Mouse (Mus musculus) lung, adult 2 months (tissue): ENCODE measurements around the gene Olfr1113. TPM values are rescaled to one million over a fixed set of nuclear protein-coding genes. Genes with fewer than 3 reads are reported as not detected.
"Not testable (repeated sequence)": the region's sequence is repeated elsewhere in the genome, so short reads cannot be mapped to it uniquely, and the experiment has no call there.

ENCODE experiments used
- DNase-seq: peaks from one replicate; pipeline ENCODE4 v3.0.0; 2022
- H3K4me1 ChIP-seq: fragments of 200-500 bp; 2 replicates; pipeline ENCODE4 v1.6.1; 2011; ENCODE audit warnings: low read length; ENCODE audit not compliant: control insufficient read depth, insufficient read depth
- H3K4me3 ChIP-seq: fragments of 200-500 bp; replicated peaks from 2 replicates; pipeline ENCODE3; 2011; ENCODE audit warnings: low read depth, mild to moderate bottlenecking, control low read depth, low read length; ENCODE audit errors: extremely low read depth
- CTCF ChIP-seq: fragments of 200-500 bp; IDR thresholded peaks from 2 replicates; pipeline ENCODE4 v1.5.1; 2011; ENCODE audit warnings: mild to moderate bottlenecking, low read length, control low read depth; ENCODE audit not compliant: insufficient read depth
- POLR2A ChIP-seq: fragments of 200-500 bp; IDR thresholded peaks from 2 replicates; pipeline ENCODE4 v1.6.1; 2011; ENCODE audit warnings: low read depth, mild to moderate bottlenecking, control low read depth, low read length, borderline replicate concordance; ENCODE audit errors: extremely low read depth
- WGBS: fragments of 180-500 bp; shearing (Covaris S2); methylation state at CpG from one replicate; pipeline ENCODE4 v1.1.7; 2018; 5-methylcytosine and 5-hydroxymethylcytosine counted together
- polyA plus RNA-seq: library from polyadenylated mRNA; depleted of rRNA; stranded (reverse); fragments of >200 nt; gene quantifications from 2 replicates; pipeline ENCODE4 v1.2.3, GENCODE M21; 2012; rRNA removed

The Olfr1113 gene
- polyA plus RNA-seq = not detected in 2 replicates

- H3K4me3 ChIP-seq = no peak within 1 kb of the TSS
- no peaks in the 10 kb centered on the region for H3K4me1 ChIP-seq
- DNase-seq = no peak
- WGBS = 73% methylated on average over 2 of the region's 2 CpGs
- TF ChIP-seq CTCF (no peak), POLR2A (no peak)
Observed at GRCm38 (mm10) chr2:87208670-87209069, at the start of gene Olfr1113. TSS of gene Olfr1113 (plus strand) at chr2:87208970.

GRCm38 (mm10) chr2:87167731-87168130 lies 41.0 kb upstream of the Olfr1113 start:
- not testable (repeated sequence) for H3K4me1 ChIP-seq, H3K4me3 ChIP-seq, DNase-seq
- WGBS = 66% methylated on average over 2 of the region's 2 CpGs

- H3K4me1 ChIP-seq = no peaks in the 10 kb centered on the region
- TF ChIP-seq CTCF (no peak), POLR2A (no peak)
- WGBS = 78% methylated on average over 1 of the region's 1 CpGs
- DNase-seq = no peak
- H3K4me3 ChIP-seq = no peak within 1 kb of the TSS
Observed at GRCm38 (mm10) chr2:87187498-87187897, 21.3 kb upstream of the Olfr1113 start, which contains the start of gene Olfr1112. TSS of gene Olfr1112 (plus strand) at chr2:87187798.

GRCm38 (mm10) chr2:87247713-87248112 lies 38.9 kb downstream of the Olfr1113 start, which contains the start of gene Olfr1115:
TSS of gene Olfr1115 (plus strand) at chr2:87248013.
- 70% methylated on average over 2 of the region's 2 CpGs for WGBS
- no peaks in the 10 kb centered on the region for H3K4me1 ChIP-seq
- TF ChIP-seq POLR2A = no peak
- TF ChIP-seq CTCF = no peak
- DNase-seq = no peak
- no peak within 1 kb of the TSS for H3K4me3 ChIP-seq

Other genes starting within 250 kb of the Olfr1113 start
- not detected in 2 replicates for gene Olfr1099, start 248.3 kb upstream of the Olfr1113 start, polyA plus RNA-seq
- gene Olfr1100, start 229.0 kb upstream of the Olfr1113 start, polyA plus RNA-seq = not detected in 2 replicates
- not detected in 2 replicates for gene Olfr1101, start 217.7 kb upstream of the Olfr1113 start, polyA plus RNA-seq
- not detected in 2 replicates for gene Olfr1102, start 210.6 kb upstream of the Olfr1113 start, polyA plus RNA-seq
- not detected in 2 replicates for gene Olfr1104, start 181.9 kb upstream of the Olfr1113 start, polyA plus RNA-seq
- gene Olfr1105, start 172.4 kb upstream of the Olfr1113 start, polyA plus RNA-seq = not detected in 2 replicates
- not detected in 2 replicates for gene Olfr1106, start 156.7 kb upstream of the Olfr1113 start, polyA plus RNA-seq
- gene Olfr1107, start 133.2 kb upstream of the Olfr1113 start, polyA plus RNA-seq = not detected in 2 replicates
- not detected in 2 replicates for gene Olfr1109, start 113.0 kb upstream of the Olfr1113 start, polyA plus RNA-seq
- gene Olfr259, start 94.4 kb upstream of the Olfr1113 start, polyA plus RNA-seq = not detected in 2 replicates
- not detected in 2 replicates for gene Olfr1110, start 68.7 kb upstream of the Olfr1113 start, polyA plus RNA-seq
- not detected in 2 replicates for gene Olfr1111, start 56.3 kb upstream of the Olfr1113 start, polyA plus RNA-seq
- not detected in 2 replicates for gene Olfr1112, start 21.2 kb upstream of the Olfr1113 start, polyA plus RNA-seq
- not detected in 2 replicates for gene Olfr1115, start 39.0 kb downstream of the Olfr1113 start, polyA plus RNA-seq
- gene Olfr1116, start 58.6 kb downstream of the Olfr1113 start, polyA plus RNA-seq = not detected in 2 replicates
- not detected in 2 replicates for gene Olfr1118, start 98.6 kb downstream of the Olfr1113 start, polyA plus RNA-seq
- gene Olfr1120, start 145.8 kb downstream of the Olfr1113 start, polyA plus RNA-seq = not detected in 2 replicates
- not detected in 2 replicates for gene Olfr1121, start 160.9 kb downstream of the Olfr1113 start, polyA plus RNA-seq
- not detected in 2 replicates for gene Olfr1122, start 176.9 kb downstream of the Olfr1113 start, polyA plus RNA-seq
- not detected in 2 replicates for gene Olfr1123, start 207.7 kb downstream of the Olfr1113 start, polyA plus RNA-seq
- not detected in 2 replicates for gene Olfr1124, start 221.3 kb downstream of the Olfr1113 start, polyA plus RNA-seq
- not detected in 2 replicates for gene Olfr1126, start 245.0 kb downstream of the Olfr1113 start, polyA plus RNA-seq